Mouse (Mus musculus) heart, postnatal 14 days (tissue): Measurements from ENCODE around the gene Zfhx3. TPM values are rescaled to one million over a fixed set of nuclear protein-coding genes. Genes with fewer than 3 reads are reported as not detected.

Experiments used
- DNase-seq, 2 experiments: peaks; one replicate each; pipeline ENCODE4 v3.0.0; 2021 to 2022
- intact Hi-C: fragments of 180-260 bp; cut with DNase I; formaldehyde crosslinking; loops from one replicate; pipeline ENCODE4 v1.15.1; 2025
- total RNA-seq, 2 experiments: library from RNA; stranded (reverse); gene quantifications; 2 replicates each; pipeline ENCODE4 v1.2.3; 2021

Zfhx3 gene
- total RNA-seq, 2 experiments from 2014 or later: 8.2 to 8.8 TPM

GRCm38 (mm10) chr8:108613280-108613679, 670.8 kb downstream of the Zfhx3 start:
- intact Hi-C loops: no loop called here
- no peak for DNase-seq

GRCm38 (mm10) chr8:108621296-108621695, 678.9 kb downstream of the Zfhx3 start:
- DNase-seq: no peak
- intact Hi-C loops: no loop called here

DNA sequence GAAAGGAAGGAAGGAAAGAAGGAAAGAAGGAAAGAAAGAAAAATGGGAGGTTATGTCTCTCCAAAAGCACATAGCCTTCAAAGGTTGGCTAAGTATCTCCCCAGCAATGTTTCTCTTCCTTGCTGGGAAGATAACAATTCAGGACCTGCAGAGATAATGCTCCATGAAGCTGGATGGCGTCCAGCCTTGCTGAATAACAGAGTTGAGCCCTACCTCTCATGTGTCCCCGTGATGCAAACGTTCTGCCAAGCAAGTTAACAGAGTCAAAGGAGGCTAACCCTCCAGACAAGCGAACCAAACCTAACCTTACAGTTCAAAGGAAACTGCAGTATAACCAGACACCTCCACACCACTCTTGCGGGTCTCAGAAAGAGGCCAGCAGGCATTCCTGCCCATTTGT, 681.2 kb downstream of the Zfhx3 start:
- no peak for DNase-seq
- intact Hi-C loops: no loop called here

- DNase-seq: no peak
- intact Hi-C loops: no loop called here
These were observed 683.2 kb downstream of the Zfhx3 start for GRCm38 (mm10) chr8:108625571-108626120.

DNA sequence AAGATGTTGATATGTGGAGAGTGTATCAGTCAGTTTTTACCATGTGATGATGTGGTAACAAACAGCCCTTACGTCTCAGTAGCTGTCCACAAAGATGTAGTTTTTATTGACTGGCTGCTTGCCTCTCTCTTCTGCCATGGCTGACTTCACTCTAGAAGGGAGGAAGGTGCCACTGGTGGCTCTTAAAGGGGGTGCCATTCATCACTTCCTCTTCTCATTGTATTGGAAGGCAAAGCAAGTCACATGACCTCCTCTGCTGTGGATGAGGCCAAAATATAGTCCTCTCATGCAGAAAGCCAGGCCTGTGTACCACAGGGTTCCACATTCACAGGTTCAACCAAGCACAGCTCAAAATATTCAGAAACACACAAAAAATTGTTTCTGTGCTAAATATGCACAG, 688.6 kb downstream of the Zfhx3 start:
- DNase-seq: no peak
- intact Hi-C loops: no loop called here

DNA sequence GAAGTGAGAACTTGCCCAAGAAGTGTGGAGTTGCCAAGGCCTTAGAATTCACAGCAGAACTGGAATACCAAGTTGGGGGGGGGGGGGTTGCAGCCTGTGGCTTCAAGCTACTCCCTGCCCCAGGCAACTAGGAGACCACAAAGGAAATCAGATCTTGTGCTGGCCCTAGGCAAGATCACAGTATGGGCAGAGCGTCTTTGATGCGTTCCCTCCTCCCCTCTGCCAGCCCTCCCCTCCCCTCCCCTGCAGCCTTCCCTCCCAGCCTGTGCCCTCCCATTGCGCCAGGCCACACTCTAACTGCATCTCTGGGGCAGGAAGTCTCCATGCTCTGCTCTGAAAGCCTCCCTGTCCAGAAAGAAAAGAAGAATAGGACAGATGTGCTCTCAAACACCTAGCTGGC, 691.8 kb downstream of the Zfhx3 start:
- no peak for DNase-seq
- intact Hi-C loops: no loop called here

GRCm38 (mm10) chr8:108637887-108638286, 695.4 kb downstream of the Zfhx3 start:
- intact Hi-C loops: no loop called here
- DNase-seq: no peak

DNA sequence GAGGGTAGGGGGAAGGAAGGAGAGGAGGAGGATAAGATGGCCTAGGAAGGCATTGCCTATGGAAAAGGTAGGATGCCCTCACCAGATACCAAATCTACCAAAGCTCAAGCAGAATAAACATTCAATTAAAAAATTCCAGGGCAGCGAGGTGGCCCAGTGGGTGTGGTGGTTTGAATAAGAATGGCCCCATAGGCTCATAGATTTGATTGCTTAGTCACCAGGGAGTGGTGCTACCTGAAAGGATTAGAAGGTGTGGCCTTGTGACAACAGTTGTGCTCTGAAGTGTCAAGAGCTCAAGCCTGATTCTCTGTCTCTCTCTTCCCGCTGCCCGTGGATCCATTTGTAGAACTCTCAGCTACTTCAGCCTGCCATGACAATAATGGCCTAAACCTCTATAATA, 703.2 kb downstream of the Zfhx3 start:
- DNase-seq: no peak
- intact Hi-C loops: no loop called here

DNA sequence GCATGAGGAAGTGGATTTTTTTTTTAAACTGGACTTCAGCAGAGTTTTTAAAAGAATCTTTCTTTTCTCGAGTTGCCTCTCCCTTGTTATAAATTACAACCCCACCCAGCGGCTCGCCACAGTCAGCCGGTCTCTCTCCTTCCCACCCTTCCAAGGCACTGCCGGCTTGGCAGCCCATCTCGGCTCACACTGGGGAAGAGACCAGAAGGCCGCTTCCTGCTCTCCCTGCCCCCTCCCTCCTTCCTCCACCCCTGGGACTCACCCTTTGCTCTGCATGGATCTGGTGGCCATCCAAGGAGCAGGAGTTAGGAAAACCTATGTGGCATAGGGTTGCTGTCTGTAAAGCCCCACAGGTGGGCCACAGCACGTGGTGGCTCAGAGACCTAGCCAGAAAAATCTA, 705.1 kb downstream of the Zfhx3 start:
- DNase-seq: peak; percentile 49 to 63
- intact Hi-C loops: no loop called here

GRCm38 (mm10) chr8:108648993-108649392, 706.5 kb downstream of the Zfhx3 start:
- intact Hi-C loops: no loop called here
- DNase-seq: no peak

- intact Hi-C loops: no loop called here
- DNase-seq: no peak
These were observed 708.4 kb downstream of the Zfhx3 start for GRCm38 (mm10) chr8:108650837-108651236.

DNA sequence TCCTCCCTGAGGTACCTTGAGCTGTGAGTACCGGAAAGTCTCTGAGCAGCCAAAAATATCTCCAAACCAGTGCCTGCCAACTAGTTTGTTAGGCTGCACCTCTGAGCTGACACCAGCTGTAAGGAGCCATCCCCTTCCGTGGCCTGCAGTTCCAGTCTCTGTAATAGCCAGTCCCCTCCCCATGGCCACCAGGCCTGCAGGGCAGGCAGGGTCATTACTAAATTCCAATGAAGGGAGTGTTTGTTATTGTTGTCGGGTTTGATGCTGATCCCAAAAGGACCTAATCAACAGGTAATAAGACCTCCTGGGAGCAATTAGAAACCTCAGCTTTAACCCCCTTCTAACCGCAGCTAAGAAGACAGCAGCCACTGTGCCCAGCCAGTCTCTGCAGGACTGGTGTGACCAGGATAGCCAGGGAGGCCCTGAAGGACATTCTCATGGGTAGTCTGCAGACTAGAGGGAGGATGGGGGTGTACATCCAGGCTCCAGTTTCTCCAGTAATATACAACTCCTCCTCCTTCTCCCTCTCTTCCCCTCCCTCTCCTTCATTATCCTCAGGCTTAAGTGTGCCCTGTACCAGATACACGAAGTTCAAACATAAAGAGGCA, 719.1 kb downstream of the Zfhx3 start:
- intact Hi-C loops: no loop called here
- DNase-seq: no peak

- no peak for DNase-seq
- intact Hi-C loops: no loop called here
These were observed 720.3 kb downstream of the Zfhx3 start for GRCm38 (mm10) chr8:108662766-108663165.

DNA sequence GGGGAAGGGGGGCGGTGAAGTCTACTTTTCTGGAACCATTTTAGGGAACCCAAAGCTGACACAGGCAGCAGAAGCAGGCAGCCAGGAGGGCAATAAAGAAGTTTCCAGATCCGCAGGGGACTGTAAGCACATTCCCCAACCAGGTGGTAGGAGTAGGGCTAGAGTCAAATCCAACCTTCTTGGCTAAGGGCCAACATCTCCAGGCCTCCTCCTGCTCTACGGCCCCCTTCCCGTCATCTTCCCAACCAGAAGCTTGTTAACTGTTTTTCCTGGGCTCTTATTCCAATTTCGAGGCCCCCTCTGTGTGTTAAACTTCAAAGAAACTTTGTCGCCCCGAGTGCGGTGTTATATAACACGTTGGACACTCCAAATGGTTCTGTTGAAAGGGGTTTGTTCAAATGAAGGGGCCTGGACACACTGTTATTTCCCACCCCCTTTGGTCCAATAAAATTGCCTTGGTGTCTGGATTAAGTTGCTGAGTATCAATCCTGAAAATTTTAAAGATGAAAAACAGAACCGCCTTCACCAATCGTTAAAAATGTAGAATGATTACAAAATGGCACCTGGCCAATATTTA, 729.6 kb downstream of the Zfhx3 start:
- intact Hi-C loops: no loop called here
- DNase-seq: no peak

- intact Hi-C loops: no loop called here
- no peak for DNase-seq
These were observed 732.6 kb downstream of the Zfhx3 start for GRCm38 (mm10) chr8:108675001-108675525.

GRCm38 (mm10) chr8:108689694-108690093, 747.2 kb downstream of the Zfhx3 start:
- intact Hi-C loops: loop anchor here (5.0 to 10.0 kb wide), 3 partner anchors 92 to 495 kb away; no protein-coding TSS in a partner anchor
- no peak for DNase-seq

DNA sequence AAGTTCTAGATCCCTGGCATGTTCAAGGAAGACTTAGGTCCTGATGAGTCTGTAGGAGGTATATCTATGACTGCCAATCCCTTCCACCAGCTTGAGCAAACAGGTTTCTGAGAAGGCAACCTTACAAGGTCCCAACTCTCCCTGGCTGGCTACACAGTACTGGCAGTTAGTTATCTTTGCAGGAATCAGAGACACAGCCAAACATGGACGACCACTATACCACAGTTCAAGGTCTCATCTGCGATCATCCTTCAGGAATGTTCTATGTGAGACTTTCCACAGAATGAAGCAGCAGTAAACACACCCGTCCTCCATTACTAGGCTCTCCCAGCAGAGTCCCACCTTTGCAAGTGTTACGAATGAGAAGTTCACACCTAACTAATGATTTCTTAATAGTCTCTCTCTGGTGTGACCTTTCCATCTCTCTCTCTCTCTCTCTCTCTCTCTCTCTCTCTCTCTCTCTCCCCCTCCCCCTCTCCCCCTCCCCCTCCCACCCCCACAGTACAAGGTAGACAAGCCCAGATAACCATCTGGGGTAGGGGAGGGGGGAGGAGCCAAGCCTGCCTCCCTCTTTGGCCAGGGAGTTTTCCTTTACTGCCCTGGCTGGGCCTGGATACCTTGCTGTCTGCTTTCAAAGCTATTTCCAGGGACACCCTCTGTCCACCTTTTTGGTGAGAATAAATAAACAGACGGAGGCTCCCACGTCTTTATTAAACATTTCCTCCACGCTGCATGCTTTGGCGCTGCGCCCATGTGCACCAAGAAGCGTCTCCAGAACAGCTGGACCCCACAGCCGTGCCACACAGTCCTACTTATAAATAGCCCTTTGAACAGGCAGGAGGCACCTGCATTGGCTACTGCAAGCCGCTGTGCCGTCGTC, 748.4 kb downstream of the Zfhx3 start:
- intact Hi-C loops: loop anchor here (5.0 to 10.0 kb wide), 3 partner anchors 94 to 494 kb away; no protein-coding TSS in a partner anchor
- DNase-seq: peak in 1 of 2 experiments; percentile 34

- intact Hi-C loops: loop anchor here (5.0 to 10.0 kb wide), 3 partner anchors 94 to 493 kb away; no protein-coding TSS in a partner anchor
These were observed 749.2 kb downstream of the Zfhx3 start for GRCm38 (mm10) chr8:108691456-108692238.

DNA sequence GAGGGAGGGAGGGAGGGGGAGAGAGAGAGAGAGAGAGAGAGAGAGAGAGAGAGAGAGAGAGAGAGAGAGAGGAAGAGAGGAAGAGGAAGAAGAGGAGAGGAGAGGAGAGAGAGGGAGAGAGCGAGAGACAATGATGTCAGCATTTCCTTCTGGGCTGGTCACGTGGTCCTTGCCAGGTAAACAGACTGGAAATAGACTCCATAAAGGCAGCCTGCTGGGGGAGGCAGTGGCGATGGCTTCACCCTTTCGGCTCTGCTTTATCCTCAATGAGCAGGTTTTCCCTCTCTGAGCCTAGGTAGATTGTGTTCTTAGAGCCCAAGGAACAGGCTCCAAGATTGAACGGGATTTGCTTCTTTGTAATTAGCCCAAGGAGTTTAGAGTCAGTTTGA, 749.8 kb downstream of the Zfhx3 start:
- intact Hi-C loops: loop anchor here (5.0 to 10.0 kb wide), 3 partner anchors 95 to 493 kb away; no protein-coding TSS in a partner anchor
- no peak for DNase-seq

More at GRCm38 (mm10) chr8:108691456-108692238, 749.2 kb downstream of the Zfhx3 start:
- peak; percentile 43 to 52 for DNase-seq
